Mouse (Mus musculus) kidney, embryonic 14.5 days (tissue): Measurements from ENCODE around the gene Tex21. TPM values are rescaled to one million over a fixed set of nuclear protein-coding genes. Genes with fewer than 3 reads are reported as not detected.
"Not testable (repeated sequence)": the region's sequence is repeated elsewhere in the genome, so short reads cannot be mapped to it uniquely, and the experiment has no call there.

Source experiments
- ATAC-seq: fragments of 200-750 bp; cut with Nextera tagmentation; 2 replicates; pipeline ENCODE4 v1.8.0; 2017; ENCODE audit warnings: moderate number of reproducible peaks, mild to moderate bottlenecking, moderate TSS enrichment, moderate library complexity; ENCODE audit not compliant: low FRiP score, low TSS enrichment
- H3K27ac ChIP-seq: fragments of 300-500 bp; sonication (generic); 2 replicates; pipeline ENCODE4 v1.5.1; 2014; ENCODE audit warnings: low read depth, mild to moderate bottlenecking, low read length, moderate library complexity, mixed read lengths
- H3K27me3 ChIP-seq: fragments of 300-500 bp; sonication (generic); 2 replicates; pipeline ENCODE4 v1.6.1; 2014; ENCODE audit warnings: mild to moderate bottlenecking, low read length; ENCODE audit not compliant: control insufficient read depth, insufficient read depth
- H3K36me3 ChIP-seq: fragments of 300-500 bp; sonication (generic); 2 replicates; pipeline ENCODE4 v1.6.1; 2014; ENCODE audit warnings: low read length, mixed read lengths; ENCODE audit not compliant: control insufficient read depth, insufficient read depth
- H3K4me1 ChIP-seq: fragments of 300-500 bp; sonication (generic); 2 replicates; pipeline ENCODE4 v1.6.1; 2014; ENCODE audit warnings: low read length, mixed read lengths; ENCODE audit not compliant: control insufficient read depth, insufficient read depth
- H3K4me2 ChIP-seq: fragments of 300-500 bp; sonication (generic); replicated peaks from 2 replicates; pipeline ENCODE4 v1.6.1; 2014; ENCODE audit warnings: low read depth, mild to moderate bottlenecking, low read length
- H3K4me3 ChIP-seq: fragments of 300-500 bp; sonication (generic); 2 replicates; pipeline ENCODE4 v1.5.1; 2014; ENCODE audit warnings: mild to moderate bottlenecking, low read length
- H3K9ac ChIP-seq: fragments of 300-500 bp; sonication (generic); 2 replicates; pipeline ENCODE4 v1.6.1; 2014; ENCODE audit warnings: low read depth, mild to moderate bottlenecking, low read length, moderate library complexity
- H3K9me3 ChIP-seq: fragments of 300-500 bp; sonication (generic); 2 replicates; pipeline ENCODE4 v1.6.1; 2016; ENCODE audit warnings: low read length; ENCODE audit not compliant: control insufficient read depth
- WGBS: fragments of 180-500 bp; shearing (Covaris S2); extraction: QIAGEN DNeasy Blood & Tissue Kit; methylation state at CpG from one replicate; pipeline ENCODE4 v1.1.7; 2014; 5-methylcytosine and 5-hydroxymethylcytosine counted together
- polyA plus RNA-seq: library from polyadenylated mRNA; unstranded; fragments of >200 nt; fragmentation: Nextera tagmentation; extraction: Ambion mirVana; gene quantifications from 2 replicates; pipeline ENCODE4 v1.2.1, GENCODE M21; 2014

Tex21 gene
- polyA plus RNA-seq, 1 experiment from 2014 or later, result not detected

DNA sequence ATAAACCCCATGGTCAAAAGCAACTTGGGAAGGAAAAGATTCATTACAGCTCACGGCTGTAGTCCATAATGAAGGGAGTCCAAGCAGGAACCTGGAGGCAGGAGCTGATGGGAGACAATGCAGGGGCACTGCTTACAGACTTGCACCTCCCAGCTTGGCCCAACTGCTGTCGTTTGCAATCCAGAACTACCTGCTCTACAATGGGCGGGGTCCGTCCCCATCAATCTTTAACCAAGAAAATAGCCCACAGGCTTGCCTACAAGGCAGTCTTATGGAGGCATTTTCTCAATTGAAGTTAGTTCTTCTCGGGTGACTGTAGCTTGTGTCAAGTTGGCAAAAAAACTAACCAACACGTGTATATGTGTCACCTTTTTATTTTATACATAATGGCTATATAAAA, 66.1 kb downstream of the Tex21 start:
- Histone ChIP-seq H3K27ac (no peak overlapping the region), H3K4me1 (no peaks in the 10 kb centered on the region), H3K4me2 (no peak overlapping the region), H3K9ac (no peak overlapping the region), H3K9me3 (no peaks in the 10 kb centered on the region), H3K4me3 (no peak overlapping the region), H3K27me3 (no peaks in the 10 kb centered on the region; the same call in 1 of the 2 replicates), H3K36me3 (no peaks in the 10 kb centered on the region)
- ATAC-seq, result no peak
- 64% methylated on average over 6 of the region's 6 CpGs for WGBS

GRCm38 (mm10) chr12:76179527-76179926, 67.0 kb downstream of the Tex21 start:
- Histone ChIP-seq H3K4me1 (no peaks in the 10 kb centered on the region), H3K4me2 (no peak overlapping the region), H3K27me3 (no peaks in the 10 kb centered on the region; the same call in 1 of the 2 replicates), H3K9me3 (no peaks in the 10 kb centered on the region), H3K27ac (no peak overlapping the region), H3K36me3 (no peaks in the 10 kb centered on the region), H3K4me3 (no peak overlapping the region), H3K9ac (no peak overlapping the region)
- no peak for ATAC-seq
- WGBS, result 63% methylated on average over 4 of the region's 4 CpGs

DNA sequence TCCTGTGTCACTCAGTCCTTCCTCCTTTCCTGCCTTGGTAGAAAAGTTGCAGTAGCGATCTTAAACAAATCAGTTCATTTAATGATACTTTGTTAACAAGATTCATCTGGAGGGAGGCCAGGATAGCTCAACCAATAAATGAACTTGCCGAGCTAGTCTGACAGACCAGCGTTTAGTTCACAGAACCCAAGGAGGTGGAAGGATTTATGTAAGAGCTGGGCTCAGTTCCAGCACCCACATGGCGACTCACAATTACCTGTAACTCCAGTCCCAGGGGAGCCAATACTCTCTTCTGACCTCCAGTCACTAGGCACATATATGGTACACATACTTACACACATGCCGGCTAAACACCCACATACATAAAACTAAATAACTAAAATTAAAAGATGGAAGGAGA, 67.5 kb downstream of the Tex21 start:
- Histone ChIP-seq H3K27ac (no peak overlapping the region), H3K9me3 (no peaks in the 10 kb centered on the region), H3K9ac (no peak overlapping the region), H3K4me3 (no peak overlapping the region), H3K4me2 (no peak overlapping the region), H3K4me1 (no peaks in the 10 kb centered on the region), H3K36me3 (no peaks in the 10 kb centered on the region), H3K27me3 (no peaks in the 10 kb centered on the region; the same call in 1 of the 2 replicates)
- ATAC-seq, result no peak
- WGBS, result 66% methylated on average over 5 of the region's 5 CpGs

GRCm38 (mm10) chr12:76177864-76178518, 68.6 kb downstream of the Tex21 start:
- Histone ChIP-seq H3K27me3 (no peaks in the 10 kb centered on the region; the same call in 1 of the 2 replicates), H3K27ac (no peak overlapping the region), H3K4me1 (no peaks in the 10 kb centered on the region), H3K9me3 (no peaks in the 10 kb centered on the region), H3K4me3 (peak overlapping the region; percentile 46; the same call in 1 of the 2 replicates), H3K4me2 (peak overlapping the region; percentile 96), H3K36me3 (no peaks in the 10 kb centered on the region), H3K9ac (no peak overlapping the region)
- peak; percentile 79; the same call in 1 of the 2 replicates for ATAC-seq
- 42% methylated on average over 16 of the region's 16 CpGs for WGBS

GRCm38 (mm10) chr12:76177000-76177863, 69.3 kb downstream of the Tex21 start, which contains the start of gene Esr2:
Gene Esr2, minus strand, starts transcription at chr12:76177259.
- Histone ChIP-seq H3K4me1 (no peaks in the 10 kb centered on the region), H3K36me3 (no peaks in the 10 kb centered on the region), H3K4me2 (peak within 1 kb of the TSS; percentile 96), H3K27ac (no peak within 1 kb of the TSS), H3K9ac (peak within 1 kb of the TSS; percentile 47), H3K9me3 (no peaks in the 10 kb centered on the region), H3K27me3 (no peaks in the 10 kb centered on the region; the same call in 1 of the 2 replicates), H3K4me3 (peak within 1 kb of the TSS; percentile 46)
- WGBS, result under 1% methylated on average over 39 of the region's 39 CpGs
- ATAC-seq, result peak; percentile 87

GRCm38 (mm10) chr12:76165641-76166040, 80.9 kb downstream of the Tex21 start:
- Histone ChIP-seq H3K4me1 (no peaks in the 10 kb centered on the region), H3K9me3 (no peaks in the 10 kb centered on the region), H3K36me3 (no peaks in the 10 kb centered on the region), H3K4me3 (no peak overlapping the region), H3K4me2 (no peak overlapping the region), H3K27ac (no peak overlapping the region), H3K27me3 (no peaks in the 10 kb centered on the region), H3K9ac (no peak overlapping the region)
- WGBS, result 26% methylated on average over 5 of the region's 5 CpGs
- ATAC-seq, result no peak

GRCm38 (mm10) chr12:76152389-76152788, 94.2 kb downstream of the Tex21 start:
- H3K4me3 ChIP-seq, result peak overlapping the region; percentile 27
- not testable (repeated sequence) for H3K4me1 ChIP-seq, ATAC-seq, H3K9me3 ChIP-seq, H3K27ac ChIP-seq, H3K9ac ChIP-seq, H3K36me3 ChIP-seq, H3K27me3 ChIP-seq
- 22% methylated on average over 30 of the region's 30 CpGs for WGBS
- peak overlapping the region; percentile 57 for H3K4me2 ChIP-seq
